Mouse (Mus musculus) lung, adult 2 months (tissue): ENCODE measurements at regions not wholly inside any gene's neighbourhood (a gene's known extent, or its start where the extent isn't known, plus 50 kb on each side); places are given as distances from the start of the nearest gene placed in this dataset.

Source experiments
- CTCF ChIP-seq: fragments of 200-500 bp; IDR thresholded peaks from 2 replicates; pipeline ENCODE4 v1.5.1; 2011; ENCODE audit warnings: mild to moderate bottlenecking, low read length, control low read depth; ENCODE audit not compliant: insufficient read depth
- POLR2A ChIP-seq: fragments of 200-500 bp; IDR thresholded peaks from 2 replicates; pipeline ENCODE4 v1.6.1; 2011; ENCODE audit warnings: low read depth, mild to moderate bottlenecking, control low read depth, low read length, borderline replicate concordance; ENCODE audit errors: extremely low read depth

DNA sequence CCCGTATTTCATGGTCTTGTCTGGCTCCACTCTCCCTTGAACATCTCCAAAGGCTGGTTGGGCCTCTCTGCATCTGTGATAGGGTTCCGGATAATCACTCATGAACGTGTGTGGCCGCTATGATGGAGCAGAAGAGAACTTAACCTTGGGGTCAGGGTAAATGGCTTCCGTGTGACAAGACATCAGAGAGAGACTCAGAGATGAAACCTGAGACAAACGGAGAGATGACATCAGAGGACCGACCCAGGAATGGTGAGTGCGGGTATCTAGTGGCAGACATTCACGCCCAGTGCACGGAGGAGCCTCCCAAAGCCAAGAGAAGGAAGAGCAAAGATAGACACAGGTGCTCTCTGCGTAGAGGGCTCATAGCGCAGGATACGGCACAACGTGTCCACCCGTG, 78.2 kb upstream of the Brd7 start:
- TF ChIP-seq CTCF (no peak), POLR2A (no peak)
